Mouse (Mus musculus): ENCODE data around the gene Taar7b. TPM values are rescaled to one million over a fixed set of nuclear protein-coding genes. Genes with fewer than 3 reads are reported as not detected.
A peak's percentile ranks its signal among the peaks of the same experiment; 100 is the strongest.

Taar7b gene
- total and polyA plus RNA-seq, 3 experiments: not detected

DNA sequence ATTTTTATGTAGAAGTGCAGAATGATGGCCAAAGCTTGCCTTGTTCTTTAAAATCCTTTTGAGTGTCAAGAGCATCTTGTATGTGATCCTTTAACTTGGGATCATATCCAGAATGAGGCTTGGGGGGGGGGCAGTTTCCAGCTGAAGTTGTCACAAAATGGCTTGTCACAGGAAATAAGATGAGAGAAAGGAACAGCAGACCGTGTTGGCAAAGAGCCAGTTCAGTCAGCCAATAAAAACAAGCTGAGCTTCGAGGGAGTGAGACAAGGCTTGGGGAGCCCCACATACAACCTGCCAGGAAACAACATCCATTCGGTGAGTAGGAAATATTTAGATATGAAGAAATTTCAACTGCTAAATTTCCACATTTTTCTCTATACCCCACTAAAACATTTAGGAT, 36.3 kb upstream of the Taar7b start:
- Histone ChIP-seq H3K9ac (ENCODE audit: control insufficient read depth, low read depth, low read length, poor library complexity, severe bottlenecking) (no peak overlapping the region), H3K4me3 (ENCODE audit: control insufficient read depth in 1 of 2, insufficient read depth in 1 of 2, low read depth in 2 of 2, low read length in 2 of 2) (no peak overlapping the region), H3K9me3 (replicated peaks; ENCODE audit: insufficient read depth, low read length) (no peaks in the 10 kb centered on the region), H3K36me3 (ENCODE audit: control insufficient read depth in 1 of 2, insufficient read depth in 2 of 2, low read length in 2 of 2) (no peaks in the 10 kb centered on the region), H3K27me3 (ENCODE audit: control insufficient read depth in 1 of 2, insufficient read depth in 2 of 2, low read length in 2 of 2) (peaks cover 3 to 5% of the 10 kb centered on the region in 2 experiments; a peak in 3 of 4 replicates), H3K4me1 (ENCODE audit: control insufficient read depth in 1 of 2, insufficient read depth in 2 of 2, low read length in 2 of 2) (no peaks in the 10 kb centered on the region), H3K79me2 (ENCODE audit: control insufficient read depth, insufficient read depth, low read length, poor library complexity) (no peaks in the 10 kb centered on the region), H3K27ac (ENCODE audit: control insufficient read depth, low read depth, low read length) (no peak overlapping the region)
- DNase-seq (ENCODE audit: low read depth, low spot score): peak; percentile 2
- no peak for TF ChIP-seq CHD1 (IDR thresholded peaks at IDR 0.05; ENCODE audit: low read depth, low read length)
- no peak for TF ChIP-seq MXI1 (IDR thresholded peaks at IDR 0.05; ENCODE audit: low read depth, low read length)
- no peak for TF ChIP-seq MAFK (IDR thresholded peaks at IDR 0.05; ENCODE audit: borderline replicate concordance, low read depth, low read length)
- TF ChIP-seq NELFE (IDR thresholded peaks at IDR 0.05; ENCODE audit: low read depth, low read length): no peak
- TF ChIP-seq NRF1 (IDR thresholded peaks at IDR 0.05; ENCODE audit: insufficient read depth, low read depth, low read length, poor library complexity, severe bottlenecking): no peak
- TF ChIP-seq JUND (IDR thresholded peaks at IDR 0.05; ENCODE audit: low read depth, low read length): no peak
- no peak for TF ChIP-seq USF2 (IDR thresholded peaks at IDR 0.05; ENCODE audit: borderline replicate concordance in 1 of 2, insufficient read depth in 1 of 2, low read depth in 1 of 2, low read length in 2 of 2)
- no peak for TF ChIP-seq GABPA (IDR thresholded peaks at IDR 0.05; ENCODE audit: low read depth, low read length)
- no peak for TF ChIP-seq RCOR1 (IDR thresholded peaks at IDR 0.05; ENCODE audit: low read depth, low read length)
- TF ChIP-seq MEF2A (IDR thresholded peaks at IDR 0.05; ENCODE audit: extremely low read depth, insufficient replicate concordance, low read depth, low read length, poor library complexity, severe bottlenecking): no peak
- TF ChIP-seq CHD2 (IDR thresholded peaks at IDR 0.05; ENCODE audit: low read length): no peak
- TF ChIP-seq GATA1 (IDR thresholded peaks at IDR 0.05; ENCODE audit: low read depth, low read length): no peak
- TF ChIP-seq E2F4 (IDR thresholded peaks at IDR 0.05; ENCODE audit: borderline replicate concordance, low read depth, low read length): no peak
- TF ChIP-seq USF1 (IDR thresholded peaks at IDR 0.05; ENCODE audit: low read depth, low read length): no peak

DNA sequence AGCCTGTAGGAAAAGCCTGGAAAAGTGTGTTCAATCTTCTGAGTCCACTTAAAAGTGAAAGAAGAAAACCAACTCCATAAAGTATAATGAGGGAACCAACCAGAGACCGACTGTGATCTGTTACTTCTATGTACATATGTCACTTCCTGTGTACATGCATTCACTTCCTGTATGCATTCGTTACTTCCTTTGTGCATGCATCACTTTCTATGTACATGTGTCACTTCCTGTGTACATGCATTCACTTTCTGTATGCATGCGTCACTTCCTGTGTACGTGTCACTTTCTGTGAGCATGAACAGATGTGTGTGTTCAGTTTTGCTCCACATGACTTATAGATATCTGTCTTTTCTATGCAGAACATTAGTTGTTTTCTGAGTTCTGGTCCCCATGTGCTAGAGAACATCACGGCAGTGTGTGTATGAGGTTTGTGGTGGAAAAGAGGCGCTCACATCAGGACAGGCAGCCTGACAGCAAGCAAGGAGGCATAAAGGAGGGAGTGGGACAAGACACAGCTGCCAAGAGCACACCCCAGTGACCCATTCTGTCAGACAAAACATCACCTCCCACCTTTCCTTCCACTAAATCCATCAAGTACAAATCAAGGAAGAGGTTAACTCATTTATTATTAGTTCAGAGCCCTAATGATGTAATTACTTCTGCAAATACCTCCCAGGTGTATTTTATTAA, 34.7 kb upstream of the Taar7b start:
- no peak for DNase-seq (ENCODE audit: low read depth, low spot score)
- no peak overlapping the region for H3K27ac ChIP-seq (ENCODE audit: control insufficient read depth, low read depth, low read length)
- no peaks in the 10 kb centered on the region for H3K4me1 ChIP-seq (ENCODE audit: control insufficient read depth in 1 of 2, insufficient read depth in 2 of 2, low read length in 2 of 2)
- no peaks in the 10 kb centered on the region for H3K9me3 ChIP-seq (replicated peaks; ENCODE audit: insufficient read depth, low read length)
- no peak for TF ChIP-seq E2F4 (IDR thresholded peaks at IDR 0.05; ENCODE audit: borderline replicate concordance, low read depth, low read length)
- no peak overlapping the region for H3K9ac ChIP-seq (ENCODE audit: control insufficient read depth, low read depth, low read length, poor library complexity, severe bottlenecking)
- H3K4me3 ChIP-seq (ENCODE audit: control insufficient read depth in 1 of 2, insufficient read depth in 1 of 2, low read depth in 2 of 2, low read length in 2 of 2): no peak overlapping the region
- no peaks in the 10 kb centered on the region for H3K79me2 ChIP-seq (ENCODE audit: control insufficient read depth, insufficient read depth, low read length, poor library complexity)
- H3K27me3 ChIP-seq (ENCODE audit: control insufficient read depth in 1 of 2, insufficient read depth in 2 of 2, low read length in 2 of 2): peaks cover 8 to 10% of the 10 kb centered on the region in 2 experiments
- no peaks in the 10 kb centered on the region for H3K36me3 ChIP-seq (ENCODE audit: control insufficient read depth in 1 of 2, insufficient read depth in 2 of 2, low read length in 2 of 2)
